Comparison of ENCODE assay signal across 15 mouse cellular contexts in genomic region chr4:106975890-106976289, GRCm38 (mm10).
DNase-seq lines count a peak whose midpoint lies in the region; ATAC-seq lines count a peak whose summit lies in the region.
"Had no signal": no experiment of that assay in that cellular context is flagged by ENCODE, and none has a peak within 500 bp of the region (broad histone marks: within the 10 kb centered on the region; RNA-seq: fewer than 3 reads in every experiment).

No protein-coding gene starts in this region.

- no peak overlapping the region for H3K4me2 ChIP-seq in kidney, embryonic 15.5 days
- H3K4me2 ChIP-seq in kidney, embryonic 16.5 days (replicated peaks; ENCODE audit: low read depth, low read length), result no peak overlapping the region
- 0 out of 2 replicates have a peak overlapping the region, but pooled peaks have one; percentile 8 for H3K4me2 ChIP-seq in limb, embryonic 12.5 days
- H3K4me2 ChIP-seq: liver, embryonic 11.5 days had no signal

- no peak overlapping the region for H3K4me3 ChIP-seq in kidney, embryonic 15.5 days (replicated peaks)
- no peak overlapping the region for H3K4me3 ChIP-seq in kidney, embryonic 16.5 days (ENCODE audit: low read length)
- no peak overlapping the region for H3K4me3 ChIP-seq in limb, embryonic 12.5 days (replicated peaks)
- H3K4me3 ChIP-seq: left cerebral cortex, adult 2 months had no signal

- no peak for ATAC-seq in kidney, embryonic 15.5 days (replicated peaks; ENCODE audit: low FRiP score)
- no peak for ATAC-seq in kidney, embryonic 16.5 days (ENCODE audit: low FRiP score, low TSS enrichment)
- ATAC-seq in limb, embryonic 12.5 days (ENCODE audit: insufficient number of reproducible peaks, insufficient read depth, low FRiP score, low TSS enrichment, low read depth), result no peak

- H3K36me3 ChIP-seq in kidney, embryonic 15.5 days, result no peaks in the 10 kb centered on the region
- no peaks in the 10 kb centered on the region for H3K36me3 ChIP-seq in kidney, embryonic 16.5 days (ENCODE audit: insufficient read depth, low read length)
- peaks cover 32% of the 10 kb centered on the region; the same call in 1 of the 2 replicates for H3K36me3 ChIP-seq in limb, embryonic 12.5 days

- H3K27me3 ChIP-seq in kidney, embryonic 15.5 days, result no peaks in the 10 kb centered on the region
- H3K27me3 ChIP-seq in kidney, embryonic 16.5 days (ENCODE audit: insufficient read depth, low read length), result no peaks in the 10 kb centered on the region
- H3K27me3 ChIP-seq in limb, embryonic 12.5 days, result no peaks in the 10 kb centered on the region

- intact Hi-C loops in left cerebral cortex, postnatal 14 days (cut with DNase I), result no loop called here

- no peak overlapping the region for H3K9ac ChIP-seq in kidney, embryonic 15.5 days
- H3K9ac ChIP-seq in kidney, embryonic 16.5 days (replicated peaks; ENCODE audit: low read length), result no peak overlapping the region
- H3K9ac ChIP-seq in limb, embryonic 12.5 days (replicated peaks), result no peak overlapping the region

- 45% methylated on average over 4 of the region's 4 CpGs for WGBS in kidney, embryonic 15.5 days
- 48% methylated on average over 4 of the region's 4 CpGs for WGBS in kidney, embryonic 16.5 days
- WGBS in limb, embryonic 12.5 days, result 38% methylated on average over 4 of the region's 4 CpGs

- peaks cover 97% of the 10 kb centered on the region for H3K4me1 ChIP-seq in kidney, embryonic 15.5 days
- H3K4me1 ChIP-seq in kidney, embryonic 16.5 days (ENCODE audit: insufficient read depth, low read length), result peaks cover 90% of the 10 kb centered on the region
- H3K4me1 ChIP-seq in limb, embryonic 12.5 days (replicated peaks), result peaks cover 100% of the 10 kb centered on the region

- DNase-seq in adrenal gland, adult (ENCODE audit: inconsistent age in 2 of 2, low spot score in 1 of 2), result peak; percentile 73 to 89
- no peak for DNase-seq in adrenal gland, postnatal 4 days (ENCODE audit: low spot score in 2 of 2)
- peak; percentile 64 for DNase-seq in adrenal gland, postnatal 10 days
- no peak for DNase-seq in urinary bladder, postnatal 10 days (ENCODE audit: low spot score)
- no peak for DNase-seq in left cerebral cortex, postnatal 14 days (ENCODE audit: low spot score in 2 of 2)
- DNase-seq: cerebellum, adult 9-11 months; gastrocnemius, postnatal 25 days; kidney, adult 18-20 months; lung, postnatal 10 days; thymus, adult 2 months had no signal

- peak overlapping the region; percentile 87 for H3K27ac ChIP-seq in kidney, embryonic 15.5 days
- H3K27ac ChIP-seq in kidney, embryonic 16.5 days (ENCODE audit: low read length), result no peak overlapping the region; the same call in 1 of the 2 replicates
- H3K27ac ChIP-seq in limb, embryonic 12.5 days, result no peak overlapping the region
- H3K27ac ChIP-seq: left cerebral cortex, adult 2 months had no signal

- no peaks in the 10 kb centered on the region for H3K9me3 ChIP-seq in kidney, embryonic 15.5 days (replicated peaks)
- H3K9me3 ChIP-seq in kidney, embryonic 16.5 days (ENCODE audit: low read length), result no peaks in the 10 kb centered on the region
- no peaks in the 10 kb centered on the region for H3K9me3 ChIP-seq in limb, embryonic 12.5 days

Comparison
In these comparisons a context has a peak if more than half of its experiments do, and no peak if none do; other contexts are left out.
1. DNase-seq: peak in adrenal gland, adult (2 of 2) and adrenal gland, postnatal 10 days (single experiment); none in adrenal gland, postnatal 4 days (0 of 2), urinary bladder, postnatal 10 days (single experiment) and left cerebral cortex, postnatal 14 days (0 of 2).